Mouse (Mus musculus) MEL (cell line): Measurements from ENCODE around the gene Man2a2. TPM values are rescaled to one million over a fixed set of nuclear protein-coding genes. Genes with fewer than 3 reads are reported as not detected.

Experiments used
- DNase-seq: peaks from one replicate; pipeline ENCODE4 v3.0.0; 2011; ENCODE audit warnings: low read depth, low spot score
- H3K27ac ChIP-seq: 2 replicates; pipeline ENCODE4 v1.5.1; 2012; ENCODE audit warnings: low read depth, mild to moderate bottlenecking, control low read depth, low read length, moderate library complexity; ENCODE audit not compliant: control insufficient read depth
- H3K27me3 ChIP-seq, 2 experiments: fragments of 150-350 bp in 1 of 2; sonication (generic) in 1 of 2; 2 replicates each; pipeline ENCODE4 v1.6.1; 2012; ENCODE audit warnings: low read length in 2 of 2, mild to moderate bottlenecking in 2 of 2, improper control_type of control experiment in 1 of 2, moderate library complexity in 1 of 2; ENCODE audit not compliant: insufficient read depth in 2 of 2, control insufficient read depth in 1 of 2
- H3K36me3 ChIP-seq, 2 experiments: 2 replicates each; pipeline ENCODE4 v1.6.1; 2012 to 2014; ENCODE audit warnings: low read length in 2 of 2, improper control_type of control experiment in 1 of 2, inconsistent platforms in 1 of 2, mild to moderate bottlenecking in 1 of 2; ENCODE audit not compliant: insufficient read depth in 2 of 2, control insufficient read depth in 1 of 2
- H3K4me1 ChIP-seq, 2 experiments: fragments of 150-350 bp in 1 of 2; sonication (generic) in 1 of 2; 2 replicates each; pipeline ENCODE4 v1.6.1; 2012; ENCODE audit warnings: low read length in 2 of 2, improper control_type of control experiment in 1 of 2, mild to moderate bottlenecking in 1 of 2; ENCODE audit not compliant: insufficient read depth in 2 of 2, control insufficient read depth in 1 of 2
- H3K4me3 ChIP-seq, 2 experiments: fragments of 150-350 bp in 1 of 2; sonication (generic) in 1 of 2; 2 replicates each; pipeline ENCODE4 v1.5.1; 2012; ENCODE audit warnings: low read depth in 2 of 2, low read length in 2 of 2, mild to moderate bottlenecking in 2 of 2, moderate library complexity in 2 of 2, control low read depth in 1 of 2, improper control_type of control experiment in 1 of 2; ENCODE audit not compliant: control insufficient read depth in 1 of 2, insufficient read depth in 1 of 2
- H3K79me2 ChIP-seq: 2 replicates; pipeline ENCODE4 v1.6.1; 2012; ENCODE audit warnings: mild to moderate bottlenecking, low read length, moderate library complexity; ENCODE audit not compliant: control insufficient read depth, poor library complexity, insufficient read depth
- H3K9ac ChIP-seq: 2 replicates; pipeline ENCODE4 v1.6.1; 2012; ENCODE audit warnings: low read depth, mild to moderate bottlenecking, control low read depth, low read length, moderate library complexity; ENCODE audit not compliant: control insufficient read depth, poor library complexity, severe bottlenecking
- H3K9me3 ChIP-seq: fragments of 150-350 bp; sonication (generic); replicated peaks from 2 replicates; pipeline ENCODE4 v1.6.1; 2012; ENCODE audit warnings: mild to moderate bottlenecking, low read length, improper control_type of control experiment, moderate library complexity; ENCODE audit not compliant: insufficient read depth
- BHLHE40 ChIP-seq: IDR thresholded peaks from 2 replicates; pipeline ENCODE4 v1.6.1; 2012; ENCODE audit warnings: low read depth, mild to moderate bottlenecking, inconsistent platforms, low read length, improper control_type of control experiment, borderline replicate concordance
- CHD1 ChIP-seq: IDR thresholded peaks from 2 replicates; pipeline ENCODE4 v1.6.1; 2012; ENCODE audit warnings: low read depth, mild to moderate bottlenecking, inconsistent platforms, low read length, improper control_type of control experiment
- CHD2 ChIP-seq: IDR thresholded peaks from 2 replicates; pipeline ENCODE4 v1.6.1; 2011; ENCODE audit warnings: low read length, improper control_type of control experiment
- E2F4 ChIP-seq: IDR thresholded peaks from 2 replicates; pipeline ENCODE4 v1.6.1; 2011; ENCODE audit warnings: low read depth, low read length, improper control_type of control experiment, borderline replicate concordance
- EP300 ChIP-seq, 2 experiments: IDR thresholded peaks; 2 replicates each; pipeline ENCODE4 v1.6.1; 2011; ENCODE audit warnings: improper control_type of control experiment in 2 of 2, low read length in 2 of 2, low read depth in 1 of 2, mild to moderate bottlenecking in 1 of 2
- ETS1 ChIP-seq: IDR thresholded peaks from 2 replicates; pipeline ENCODE4 v1.6.1; 2012; ENCODE audit warnings: low read depth, mild to moderate bottlenecking, inconsistent platforms, low read length, improper control_type of control experiment, moderate library complexity
- GABPA ChIP-seq: IDR thresholded peaks from 2 replicates; pipeline ENCODE4 v1.6.1; 2012; ENCODE audit warnings: low read depth, mild to moderate bottlenecking, inconsistent platforms, low read length, improper control_type of control experiment, moderate library complexity
- GATA1 ChIP-seq: IDR thresholded peaks from 2 replicates; pipeline ENCODE4 v1.6.1; 2011; ENCODE audit warnings: low read depth, low read length, improper control_type of control experiment
- HCFC1 ChIP-seq: IDR thresholded peaks from 2 replicates; pipeline ENCODE4 v1.6.1; 2012; ENCODE audit warnings: low read depth, mild to moderate bottlenecking, inconsistent platforms, low read length, improper control_type of control experiment, moderate library complexity
- KAT2A ChIP-seq: conservative IDR thresholded peaks from 2 replicates; pipeline ENCODE4 v1.6.1; 2012; ENCODE audit warnings: low read depth, low read length, improper control_type of control experiment, inconsistent platforms
- MAFK ChIP-seq: IDR thresholded peaks from 2 replicates; pipeline ENCODE4 v1.6.1; 2011; ENCODE audit warnings: low read depth, mild to moderate bottlenecking, low read length, improper control_type of control experiment, borderline replicate concordance
- MAX ChIP-seq: IDR thresholded peaks from 2 replicates; pipeline ENCODE4 v1.6.1; 2011; ENCODE audit warnings: low read length, improper control_type of control experiment
- MAZ ChIP-seq: IDR thresholded peaks from 2 replicates; pipeline ENCODE4 v1.6.1; 2012; ENCODE audit warnings: low read depth, mild to moderate bottlenecking, inconsistent platforms, low read length, improper control_type of control experiment
- MEF2A ChIP-seq: IDR thresholded peaks from 2 replicates; pipeline ENCODE4 v1.6.1; 2014; ENCODE audit warnings: low read depth, mild to moderate bottlenecking, inconsistent platforms, low read length, improper control_type of control experiment; ENCODE audit not compliant: poor library complexity, insufficient replicate concordance, severe bottlenecking; ENCODE audit errors: extremely low read depth
- MXI1 ChIP-seq: IDR thresholded peaks from 2 replicates; pipeline ENCODE4 v1.6.1; 2011; ENCODE audit warnings: mild to moderate bottlenecking, low read depth, low read length, improper control_type of control experiment
- MYC ChIP-seq: IDR thresholded peaks from 2 replicates; pipeline ENCODE4 v1.6.1; 2011; ENCODE audit warnings: low read depth, mild to moderate bottlenecking, low read length, improper control_type of control experiment, moderate library complexity
- NRF1 ChIP-seq: IDR thresholded peaks from 2 replicates; pipeline ENCODE4 v1.6.1; 2014; ENCODE audit warnings: low read depth, mild to moderate bottlenecking, inconsistent platforms, low read length, improper control_type of control experiment, moderate library complexity; ENCODE audit not compliant: poor library complexity, insufficient read depth, severe bottlenecking
- POLR2AphosphoS2 ChIP-seq: IDR thresholded peaks from 2 replicates; pipeline ENCODE4 v1.6.1; 2011; ENCODE audit warnings: low read length, improper control_type of control experiment
- POLR2AphosphoS5 ChIP-seq: IDR thresholded peaks from 2 replicates; pipeline ENCODE4 v1.6.1; 2012; ENCODE audit warnings: low read depth, borderline replicate concordance, mild to moderate bottlenecking, inconsistent platforms, low read length, moderate library complexity, mixed read lengths
- RAD21 ChIP-seq: IDR thresholded peaks from 2 replicates; pipeline ENCODE4 v1.6.1; 2011; ENCODE audit warnings: mild to moderate bottlenecking, low read depth, low read length, improper control_type of control experiment
- RCOR1 ChIP-seq: IDR thresholded peaks from 2 replicates; pipeline ENCODE4 v1.6.1; 2012; ENCODE audit warnings: low read depth, mild to moderate bottlenecking, inconsistent platforms, low read length, improper control_type of control experiment
- SIN3A ChIP-seq: IDR thresholded peaks from 2 replicates; pipeline ENCODE4 v1.6.1; 2012; ENCODE audit warnings: low read length, improper control_type of control experiment, inconsistent platforms
- TBP ChIP-seq: IDR thresholded peaks from 2 replicates; pipeline ENCODE4 v1.8.0; 2011; ENCODE audit warnings: low read depth, low read length, improper control_type of control experiment
- TCF12 ChIP-seq: IDR thresholded peaks from 2 replicates; pipeline ENCODE4 v1.6.1; 2014; ENCODE audit warnings: low read depth, mild to moderate bottlenecking, inconsistent platforms, low read length, improper control_type of control experiment, moderate library complexity
- UBTF ChIP-seq: IDR thresholded peaks from 2 replicates; pipeline ENCODE4 v1.6.1; 2012; ENCODE audit warnings: low read depth, mild to moderate bottlenecking, inconsistent platforms, low read length, improper control_type of control experiment, moderate library complexity, borderline replicate concordance; ENCODE audit not compliant: insufficient read depth
- USF1 ChIP-seq: IDR thresholded peaks from 2 replicates; pipeline ENCODE4 v1.6.1; 2014; ENCODE audit warnings: low read depth, mild to moderate bottlenecking, inconsistent platforms, low read length, improper control_type of control experiment, moderate library complexity
- USF2 ChIP-seq, 2 experiments: IDR thresholded peaks; 2 replicates each; pipeline ENCODE4 v1.6.1; 2011 to 2012; ENCODE audit warnings: improper control_type of control experiment in 2 of 2, low read length in 2 of 2, borderline replicate concordance in 1 of 2, inconsistent platforms in 1 of 2, low read depth in 1 of 2, mild to moderate bottlenecking in 1 of 2; ENCODE audit not compliant: insufficient read depth in 1 of 2
- ZC3H11A ChIP-seq: IDR thresholded peaks from 2 replicates; pipeline ENCODE4 v1.6.1; 2012; ENCODE audit warnings: low read depth, mild to moderate bottlenecking, inconsistent platforms, low read length, improper control_type of control experiment
- ZMIZ1 ChIP-seq: IDR thresholded peaks from 2 replicates; pipeline ENCODE4 v1.6.1; 2012; ENCODE audit warnings: low read depth, mild to moderate bottlenecking, inconsistent platforms, low read length, improper control_type of control experiment, moderate library complexity
- ZNF384 ChIP-seq: IDR thresholded peaks from 2 replicates; pipeline ENCODE4 v1.6.1; 2012; ENCODE audit warnings: low read depth, mild to moderate bottlenecking, inconsistent platforms, low read length, improper control_type of control experiment
- polyA plus RNA-seq, 2 experiments: library from polyadenylated mRNA; stranded (reverse) in 1 of 2; unstranded in 1 of 2; fragments of >175 nt in 1 of 2; fragments of >200 nt in 1 of 2; gene quantifications; 2 replicates each; pipeline versions ENCODE4 v1.2.1 to v1.2.4; 2012; ENCODE audit warnings: low replicate concordance in 2 of 2, low read depth in 1 of 2; ENCODE audit not compliant: insufficient read length in 2 of 2, insufficient read depth in 1 of 2, missing spikeins in 1 of 2
- total RNA-seq: library from RNA; depleted of rRNA; stranded (reverse); fragments of 300-350 nt; gene quantifications from 2 replicates; pipeline ENCODE4 v1.2.3, GENCODE M21; 2012

Man2a2 gene
- total and polyA plus RNA-seq, 3 experiments, result 19.2 to 38.6 TPM; not detected in 1

- Histone ChIP-seq H3K9me3 (no peaks in the 10 kb centered on the region), H3K36me3 (peaks cover 4 to 9% of the 10 kb centered on the region in 2 experiments), H3K4me1 (peaks cover 0 to 7% of the 10 kb centered on the region in 2 experiments; a peak in 2 of 4 replicates), H3K27ac (no peak overlapping the region), H3K27me3 (no peaks in the 10 kb centered on the region), H3K9ac (no peak overlapping the region), H3K79me2 (peaks cover 22% of the 10 kb centered on the region), H3K4me3 (no peak overlapping the region)
- no peak for TF ChIP-seq MXI1
- no peak for TF ChIP-seq E2F4
- TF ChIP-seq MAFK, result no peak
- TF ChIP-seq RCOR1, result no peak
- no peak for TF ChIP-seq USF1
- TF ChIP-seq TCF12, result no peak
- no peak for TF ChIP-seq BHLHE40
- TF ChIP-seq NRF1, result no peak
- no peak for TF ChIP-seq USF2 (IDR thresholded peaks at IDR 0.05; ENCODE audit: borderline replicate concordance in 1 of 2, insufficient read depth in 1 of 2, low read depth in 1 of 2, low read length in 2 of 2)
- TF ChIP-seq CHD2, result no peak
- TF ChIP-seq CHD1, result no peak
- no peak for TF ChIP-seq GATA1
- TF ChIP-seq SIN3A, result no peak
- no peak for TF ChIP-seq MAX
- TF ChIP-seq ZC3H11A, result no peak
- no peak for TF ChIP-seq ZNF384
- TF ChIP-seq MYC, result no peak
- no peak for TF ChIP-seq MAZ
- no peak for TF ChIP-seq UBTF
- TF ChIP-seq GABPA, result no peak
- no peak for DNase-seq
Observed at GRCm38 (mm10) chr7:80318670-80319069, 52.5 kb downstream of the Man2a2 start.

- H3K36me3 ChIP-seq, result peaks cover 0 to 13% of the 10 kb centered on the region in 2 experiments; a peak in 2 of 4 replicates
- H3K27me3 ChIP-seq, result no peaks in the 10 kb centered on the region
- H3K9me3 ChIP-seq, result no peaks in the 10 kb centered on the region
- TF ChIP-seq POLR2AphosphoS5, result no peak
- no peak for TF ChIP-seq E2F4
- TF ChIP-seq MEF2A, result no peak
- no peak for TF ChIP-seq RAD21
- no peak for TF ChIP-seq ZMIZ1
- no peak for TF ChIP-seq CHD2
- no peak for TF ChIP-seq MAZ
- no peak for TF ChIP-seq MAX
- no peak for TF ChIP-seq KAT2A
- TF ChIP-seq TBP, result no peak
- TF ChIP-seq MXI1, result no peak
- TF ChIP-seq HCFC1, result no peak
- no peak for TF ChIP-seq EP300 (IDR thresholded peaks at IDR 0.05; ENCODE audit: low read depth in 1 of 2, low read length in 2 of 2)
- TF ChIP-seq POLR2AphosphoS2, result no peak; the same call in 1 of the 2 replicates
- no peak for TF ChIP-seq MAFK
- TF ChIP-seq GABPA, result no peak
- no peak for TF ChIP-seq ETS1
- TF ChIP-seq CHD1, result no peak
Observed at GRCm38 (mm10) chr7:80317439-80318115, 53.6 kb downstream of the Man2a2 start.

More at GRCm38 (mm10) chr7:80317439-80318115, 53.6 kb downstream of the Man2a2 start:
- DNase-seq, result no peak
- no peak overlapping the region for H3K9ac ChIP-seq
- no peaks in the 10 kb centered on the region for H3K4me1 ChIP-seq
- no peak overlapping the region for H3K27ac ChIP-seq
- no peak overlapping the region for H3K4me3 ChIP-seq
- peaks cover 11% of the 10 kb centered on the region for H3K79me2 ChIP-seq
